Mouse (Mus musculus): ENCODE data around the gene Ctnna3.

The Ctnna3 gene

GRCm38 (mm10) chr10:63523956-63524355 lies 94.1 kb downstream of the Ctnna3 start:
- DNase-seq (ENCODE audit: low spot score in 2 of 2) = no peak

- no peak for DNase-seq (ENCODE audit: low spot score in 2 of 2)
Observed at GRCm38 (mm10) chr10:63526027-63526426, 96.1 kb downstream of the Ctnna3 start.

GRCm38 (mm10) chr10:63532381-63532780 lies 102.5 kb downstream of the Ctnna3 start:
- DNase-seq (ENCODE audit: low spot score in 2 of 2) = peak in 1 of 2 experiments; percentile 10

GRCm38 (mm10) chr10:63541754-63542153 lies 111.9 kb downstream of the Ctnna3 start:
- DNase-seq (ENCODE audit: low spot score in 2 of 2) = no peak

- no peak for DNase-seq (ENCODE audit: low spot score in 2 of 2)
Observed at GRCm38 (mm10) chr10:63542493-63542892, 112.6 kb downstream of the Ctnna3 start.

GRCm38 (mm10) chr10:63566691-63567090 lies 136.8 kb downstream of the Ctnna3 start:
- no peak for DNase-seq (ENCODE audit: low spot score in 2 of 2)

GRCm38 (mm10) chr10:63571561-63571960 lies 141.7 kb downstream of the Ctnna3 start:
- DNase-seq (ENCODE audit: low spot score in 2 of 2) = no peak

GRCm38 (mm10) chr10:63572866-63573265 lies 143.0 kb downstream of the Ctnna3 start:
- DNase-seq (ENCODE audit: low spot score in 2 of 2) = no peak

GRCm38 (mm10) chr10:63574100-63574609 lies 144.3 kb downstream of the Ctnna3 start:
- DNase-seq (ENCODE audit: low spot score in 2 of 2) = peak; percentile 7 to 32

GRCm38 (mm10) chr10:63582608-63583007 lies 152.7 kb downstream of the Ctnna3 start:
- DNase-seq (ENCODE audit: low spot score in 2 of 2) = peak; percentile 92 to 97

- no peak for DNase-seq (ENCODE audit: low spot score in 2 of 2)
Observed at GRCm38 (mm10) chr10:63583798-63584374, 154.0 kb downstream of the Ctnna3 start.

GRCm38 (mm10) chr10:63599417-63599816 lies 169.5 kb downstream of the Ctnna3 start:
- peak in 1 of 2 experiments; percentile 19 for DNase-seq (ENCODE audit: low spot score in 2 of 2)

GRCm38 (mm10) chr10:63601206-63601605 lies 171.3 kb downstream of the Ctnna3 start:
- DNase-seq (ENCODE audit: low spot score in 2 of 2) = no peak

GRCm38 (mm10) chr10:63628546-63628945 lies 198.6 kb downstream of the Ctnna3 start:
- no peak for DNase-seq (ENCODE audit: low spot score in 2 of 2)

GRCm38 (mm10) chr10:63633915-63634314 lies 204.0 kb downstream of the Ctnna3 start:
- no peak for DNase-seq (ENCODE audit: low spot score in 2 of 2)

GRCm38 (mm10) chr10:63637987-63638386 lies 208.1 kb downstream of the Ctnna3 start:
- no peak for DNase-seq (ENCODE audit: low spot score in 2 of 2)

GRCm38 (mm10) chr10:63647300-63647699 lies 217.4 kb downstream of the Ctnna3 start:
- DNase-seq (ENCODE audit: low spot score in 2 of 2) = no peak

- DNase-seq (ENCODE audit: low spot score in 2 of 2) = no peak
Observed at GRCm38 (mm10) chr10:63650307-63650706, 220.4 kb downstream of the Ctnna3 start.

GRCm38 (mm10) chr10:63652887-63653286 lies 223.0 kb downstream of the Ctnna3 start:
- DNase-seq (ENCODE audit: low spot score in 2 of 2) = no peak

GRCm38 (mm10) chr10:63653571-63653970 lies 223.7 kb downstream of the Ctnna3 start:
- no peak for DNase-seq (ENCODE audit: low spot score in 2 of 2)

- DNase-seq (ENCODE audit: low spot score in 2 of 2) = no peak
Observed at GRCm38 (mm10) chr10:63654560-63654959, 224.7 kb downstream of the Ctnna3 start.

GRCm38 (mm10) chr10:63676343-63676742 lies 246.4 kb downstream of the Ctnna3 start:
- DNase-seq (ENCODE audit: low spot score in 2 of 2) = no peak

GRCm38 (mm10) chr10:63689233-63689632 lies 259.3 kb downstream of the Ctnna3 start:
- DNase-seq (ENCODE audit: low spot score in 2 of 2) = no peak

- DNase-seq (ENCODE audit: low spot score in 2 of 2) = no peak
Observed at GRCm38 (mm10) chr10:63689651-63690050, 259.8 kb downstream of the Ctnna3 start.

Measured in right cerebral cortex, adult 2 months (tissue).